In the genomic region with DNA sequence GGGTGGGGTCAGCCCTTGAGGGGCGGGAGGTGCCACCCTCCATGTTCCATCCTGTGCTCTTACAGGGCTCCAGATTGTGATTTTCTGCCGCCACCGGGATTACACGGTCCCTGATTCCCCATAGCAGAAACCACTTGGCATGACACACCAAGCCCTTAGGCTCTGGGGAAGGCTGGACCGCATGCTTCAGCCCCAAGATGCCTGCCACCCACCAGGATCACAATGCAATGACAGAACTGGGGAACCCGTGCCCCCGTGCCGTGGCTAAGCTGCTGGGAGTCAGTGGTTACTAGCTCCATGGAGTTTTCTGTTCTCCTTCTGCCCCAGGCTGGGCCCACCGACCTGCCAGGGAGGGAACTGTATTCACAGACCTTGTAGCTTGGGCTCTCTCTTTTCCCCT, we compare ENCODE assay signal across 18 mouse cellular contexts.
"Had no signal": no experiment of that assay in that cellular context is flagged by ENCODE, and none has a peak within 500 bp of the region (broad histone marks: within the 10 kb centered on the region; RNA-seq: fewer than 3 reads in every experiment).

No protein-coding gene starts in this region.

- H3K36me3 ChIP-seq: midbrain, embryonic 15.5 days; neural tube, embryonic 15.5 days; stomach, embryonic 15.5 days had no signal

- DNase-seq: kidney, adult 9 months; kidney, postnatal 14 days; kidney, postnatal 4 days; liver, postnatal 0 days; lung, embryonic 14.5 days; retina, postnatal 1 day; right cerebral cortex, postnatal 25 days; spleen, adult 18-20 months; thymus, postnatal 25 days had no signal

- H3K27me3 ChIP-seq: limb, embryonic 12.5 days; limb, embryonic 15.5 days; midbrain, embryonic 12.5 days; midbrain, embryonic 15.5 days; neural tube, embryonic 12.5 days; neural tube, embryonic 15.5 days; stomach, embryonic 15.5 days had no signal

- H3K4me1 ChIP-seq: midbrain, embryonic 12.5 days; midbrain, embryonic 15.5 days; neural tube, embryonic 15.5 days had no signal

- H3K4me3 ChIP-seq: limb, embryonic 12.5 days; limb, embryonic 15.5 days; midbrain, embryonic 12.5 days; midbrain, embryonic 15.5 days; neural tube, embryonic 12.5 days; neural tube, embryonic 15.5 days; stomach, embryonic 15.5 days had no signal

- H3K27ac ChIP-seq: limb, embryonic 12.5 days; limb, embryonic 15.5 days; liver, embryonic 14.5 days; macrophage; midbrain, embryonic 12.5 days; midbrain, embryonic 15.5 days; neural tube, embryonic 12.5 days; neural tube, embryonic 15.5 days; stomach, embryonic 15.5 days had no signal

- H3K9me3 ChIP-seq: limb, embryonic 12.5 days; limb, embryonic 15.5 days; midbrain, embryonic 12.5 days; midbrain, embryonic 15.5 days; neural tube, embryonic 12.5 days; neural tube, embryonic 15.5 days; stomach, embryonic 15.5 days had no signal
